Mouse (Mus musculus): ENCODE data around the gene Sox18.

DNA sequence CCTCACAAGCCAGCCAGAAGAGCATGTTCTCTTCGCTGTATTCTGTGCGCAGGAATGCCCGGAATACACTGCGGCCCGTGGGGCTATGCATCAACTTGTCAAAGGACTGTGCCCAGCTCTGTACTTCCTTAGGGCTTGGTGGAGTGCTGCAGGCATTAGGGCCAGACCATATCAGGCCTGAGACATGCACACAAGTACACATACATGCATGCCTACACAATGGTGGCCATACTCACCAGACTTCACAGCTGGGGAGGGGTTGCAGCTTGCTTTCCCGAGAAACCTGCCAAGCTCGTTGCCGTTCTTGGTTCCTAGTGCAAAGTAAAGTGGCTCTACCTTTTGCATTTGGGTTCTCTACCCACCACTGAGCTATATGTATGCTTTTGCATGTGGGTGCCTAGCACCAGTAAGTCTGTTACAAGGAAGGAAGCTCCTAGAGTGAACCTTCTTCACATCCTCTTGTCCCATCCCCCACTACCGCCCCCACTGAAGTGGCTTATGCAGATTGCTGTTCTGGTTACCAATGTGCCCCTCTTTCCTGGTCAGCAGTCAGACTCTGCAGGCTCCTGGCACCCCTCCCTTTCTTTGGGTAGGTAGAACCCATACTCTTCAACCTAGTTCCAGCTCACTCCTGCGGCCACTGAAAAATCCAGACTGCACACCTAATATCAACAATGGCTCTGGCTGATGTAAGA is 18.2 kb upstream of the Sox18 start:
- TF ChIP-seq CTCF (IDR thresholded peaks at IDR 0.05; ENCODE audit: extremely low read depth, insufficient read depth, low read length) = no peak
- TF ChIP-seq POLR2A (IDR thresholded peaks at IDR 0.05; ENCODE audit: extremely low read depth, insufficient read depth, low read length) = 0 out of 2 replicates have a peak, but pooled peaks have one; percentile 9

Measured in cortical plate, adult 2 months (tissue).